Mouse (Mus musculus) cerebellum, adult 2 months (tissue): ENCODE measurements at regions not wholly inside any gene's neighbourhood (a gene's known extent, or its start where the extent isn't known, plus 50 kb on each side); places are given as distances from the start of the nearest gene placed in this dataset.

ENCODE experiments used
- CTCF ChIP-seq: fragments of 200-500 bp; IDR thresholded peaks from 2 replicates; pipeline ENCODE4 v1.5.1; 2011; ENCODE audit warnings: low read depth, mild to moderate bottlenecking, control low read depth, low read length, moderate library complexity, borderline replicate concordance; ENCODE audit not compliant: insufficient read depth
- POLR2A ChIP-seq: fragments of 200-500 bp; IDR thresholded peaks from 2 replicates; pipeline ENCODE4 v1.6.1; 2011; ENCODE audit warnings: low read length, control low read depth, borderline replicate concordance; ENCODE audit not compliant: insufficient read depth

- TF ChIP-seq CTCF, result no peak
- TF ChIP-seq POLR2A, result no peak
Measured at GRCm38 (mm10) chr16:30690531-30690930, 91.0 kb downstream of the Fam43a start.
